Mouse (Mus musculus): Measurements from ENCODE around the gene Pdgfc. TPM values are rescaled to one million over a fixed set of nuclear protein-coding genes. Genes with fewer than 3 reads are reported as not detected.
"Not testable (repeated sequence)": the region's sequence is repeated elsewhere in the genome, so short reads cannot be mapped to it uniquely, and the experiment has no call there.

Pdgfc gene
- polyA plus RNA-seq, 1 experiment from 2014 or later: 9.2 TPM

- 42% methylated on average over 2 of the region's 2 CpGs for WGBS
- no peak overlapping the region for H3K4me2 ChIP-seq (ENCODE audit: low read depth, low read length)
- H3K9me3 ChIP-seq (ENCODE audit: control insufficient read depth, low read length): no peaks in the 10 kb centered on the region
- H3K4me1 ChIP-seq (ENCODE audit: control insufficient read depth, insufficient read depth, low read length): no peaks in the 10 kb centered on the region
- no peak for ATAC-seq
- H3K27ac ChIP-seq (ENCODE audit: low read length): no peak overlapping the region
- no peak overlapping the region for H3K4me3 ChIP-seq (ENCODE audit: low read length)
- H3K36me3 ChIP-seq (ENCODE audit: control insufficient read depth, insufficient read depth, low read length): no peaks in the 10 kb centered on the region
- H3K9ac ChIP-seq (ENCODE audit: low read depth, low read length): no peak overlapping the region
- no peaks in the 10 kb centered on the region for H3K27me3 ChIP-seq (replicated peaks; ENCODE audit: control insufficient read depth, insufficient read depth, low read length)
Observed at GRCm38 (mm10) chr3:81127013-81127412, 90.8 kb downstream of the Pdgfc start.

- no peaks in the 10 kb centered on the region for H3K9me3 ChIP-seq (ENCODE audit: control insufficient read depth, low read length)
- no peak overlapping the region for H3K4me3 ChIP-seq (ENCODE audit: low read length)
- no peak for ATAC-seq
- H3K27ac ChIP-seq (ENCODE audit: low read length): no peak overlapping the region
- H3K27me3 ChIP-seq (replicated peaks; ENCODE audit: control insufficient read depth, insufficient read depth, low read length): no peaks in the 10 kb centered on the region
- no peaks in the 10 kb centered on the region for H3K4me1 ChIP-seq (ENCODE audit: control insufficient read depth, insufficient read depth, low read length)
- H3K4me2 ChIP-seq (ENCODE audit: low read depth, low read length): no peak overlapping the region
- 55% methylated on average over 3 of the region's 3 CpGs for WGBS
- H3K9ac ChIP-seq (ENCODE audit: low read depth, low read length): no peak overlapping the region
- H3K36me3 ChIP-seq (ENCODE audit: control insufficient read depth, insufficient read depth, low read length): no peaks in the 10 kb centered on the region
Observed at GRCm38 (mm10) chr3:81136985-81137384, 100.8 kb downstream of the Pdgfc start.

GRCm38 (mm10) chr3:81138030-81138429 lies 101.8 kb downstream of the Pdgfc start:
- not testable (repeated sequence) for H3K36me3 ChIP-seq (ENCODE audit: control insufficient read depth, insufficient read depth, low read length); H3K9ac ChIP-seq (ENCODE audit: low read depth, low read length); H3K9me3 ChIP-seq (ENCODE audit: control insufficient read depth, low read length); H3K4me2 ChIP-seq (ENCODE audit: low read depth, low read length); H3K27ac ChIP-seq (ENCODE audit: low read length); H3K27me3 ChIP-seq (replicated peaks; ENCODE audit: control insufficient read depth, insufficient read depth, low read length); ATAC-seq; H3K4me1 ChIP-seq (ENCODE audit: control insufficient read depth, insufficient read depth, low read length); H3K4me3 ChIP-seq (ENCODE audit: low read length)
- WGBS: 86% methylated on average over 1 of the region's 1 CpGs

GRCm38 (mm10) chr3:81143730-81144129 lies 107.5 kb downstream of the Pdgfc start:
- H3K9ac ChIP-seq (ENCODE audit: low read depth, low read length): no peak overlapping the region
- no peaks in the 10 kb centered on the region for H3K36me3 ChIP-seq (ENCODE audit: control insufficient read depth, insufficient read depth, low read length)
- no peak for ATAC-seq
- no peak overlapping the region for H3K4me2 ChIP-seq (ENCODE audit: low read depth, low read length)
- H3K4me1 ChIP-seq (ENCODE audit: control insufficient read depth, insufficient read depth, low read length): no peaks in the 10 kb centered on the region
- H3K9me3 ChIP-seq (ENCODE audit: control insufficient read depth, low read length): no peaks in the 10 kb centered on the region
- H3K4me3 ChIP-seq (ENCODE audit: low read length): no peak overlapping the region
- H3K27ac ChIP-seq (ENCODE audit: low read length): no peak overlapping the region
- no peaks in the 10 kb centered on the region for H3K27me3 ChIP-seq (replicated peaks; ENCODE audit: control insufficient read depth, insufficient read depth, low read length)

GRCm38 (mm10) chr3:81149109-81149521 lies 112.9 kb downstream of the Pdgfc start:
- no peaks in the 10 kb centered on the region for H3K9me3 ChIP-seq (ENCODE audit: control insufficient read depth, low read length)
- no peak overlapping the region for H3K4me3 ChIP-seq (ENCODE audit: low read length)
- ATAC-seq: no peak
- no peak overlapping the region for H3K27ac ChIP-seq (ENCODE audit: low read length)
- no peak overlapping the region for H3K9ac ChIP-seq (ENCODE audit: low read depth, low read length)
- WGBS: 36% methylated on average over 3 of the region's 3 CpGs
- no peak overlapping the region for H3K4me2 ChIP-seq (ENCODE audit: low read depth, low read length)
- H3K36me3 ChIP-seq (ENCODE audit: control insufficient read depth, insufficient read depth, low read length): no peaks in the 10 kb centered on the region
- H3K4me1 ChIP-seq (ENCODE audit: control insufficient read depth, insufficient read depth, low read length): no peaks in the 10 kb centered on the region
- H3K27me3 ChIP-seq (replicated peaks; ENCODE audit: control insufficient read depth, insufficient read depth, low read length): no peaks in the 10 kb centered on the region

- Histone ChIP-seq H3K27ac (ENCODE audit: low read length) (no peak overlapping the region), H3K27me3 (replicated peaks; ENCODE audit: control insufficient read depth, insufficient read depth, low read length) (no peaks in the 10 kb centered on the region), H3K4me3 (ENCODE audit: low read length) (no peak overlapping the region), H3K4me2 (ENCODE audit: low read depth, low read length) (no peak overlapping the region), H3K4me1 (ENCODE audit: control insufficient read depth, insufficient read depth, low read length) (no peaks in the 10 kb centered on the region), H3K9me3 (ENCODE audit: control insufficient read depth, low read length) (no peaks in the 10 kb centered on the region), H3K36me3 (ENCODE audit: control insufficient read depth, insufficient read depth, low read length) (no peaks in the 10 kb centered on the region), H3K9ac (ENCODE audit: low read depth, low read length) (no peak overlapping the region)
- ATAC-seq: no peak
Observed at GRCm38 (mm10) chr3:81150228-81150627, 114.0 kb downstream of the Pdgfc start.

- WGBS: 62% methylated on average over 1 of the region's 1 CpGs
- H3K4me3 ChIP-seq (ENCODE audit: low read length): no peak overlapping the region
- H3K9ac ChIP-seq (ENCODE audit: low read depth, low read length): no peak overlapping the region
- ATAC-seq: no peak; the same call in 1 of the 2 replicates
- no peaks in the 10 kb centered on the region for H3K9me3 ChIP-seq (ENCODE audit: control insufficient read depth, low read length)
- no peaks in the 10 kb centered on the region for H3K36me3 ChIP-seq (ENCODE audit: control insufficient read depth, insufficient read depth, low read length)
- no peak overlapping the region for H3K4me2 ChIP-seq (ENCODE audit: low read depth, low read length)
- H3K27ac ChIP-seq (ENCODE audit: low read length): no peak overlapping the region
- no peaks in the 10 kb centered on the region for H3K27me3 ChIP-seq (replicated peaks; ENCODE audit: control insufficient read depth, insufficient read depth, low read length)
- no peaks in the 10 kb centered on the region for H3K4me1 ChIP-seq (ENCODE audit: control insufficient read depth, insufficient read depth, low read length)
Observed at GRCm38 (mm10) chr3:81154420-81154819, 118.2 kb downstream of the Pdgfc start.

GRCm38 (mm10) chr3:81160457-81161165 lies 124.4 kb downstream of the Pdgfc start:
- Histone ChIP-seq H3K36me3 (ENCODE audit: control insufficient read depth, insufficient read depth, low read length) (no peaks in the 10 kb centered on the region), H3K4me1 (ENCODE audit: control insufficient read depth, insufficient read depth, low read length) (no peaks in the 10 kb centered on the region), H3K9ac (ENCODE audit: low read depth, low read length) (no peak overlapping the region), H3K27me3 (replicated peaks; ENCODE audit: control insufficient read depth, insufficient read depth, low read length) (no peaks in the 10 kb centered on the region), H3K9me3 (ENCODE audit: control insufficient read depth, low read length) (no peaks in the 10 kb centered on the region), H3K4me3 (ENCODE audit: low read length) (no peak overlapping the region), H3K27ac (ENCODE audit: low read length) (no peak overlapping the region), H3K4me2 (ENCODE audit: low read depth, low read length) (no peak overlapping the region)
- ATAC-seq: no peak

GRCm38 (mm10) chr3:81162129-81162528 lies 125.9 kb downstream of the Pdgfc start:
- no peaks in the 10 kb centered on the region for H3K36me3 ChIP-seq (ENCODE audit: control insufficient read depth, insufficient read depth, low read length)
- ATAC-seq: no peak
- H3K4me2 ChIP-seq (ENCODE audit: low read depth, low read length): no peak overlapping the region
- H3K9me3 ChIP-seq (ENCODE audit: control insufficient read depth, low read length): no peaks in the 10 kb centered on the region
- H3K9ac ChIP-seq (ENCODE audit: low read depth, low read length): no peak overlapping the region
- H3K4me3 ChIP-seq (ENCODE audit: low read length): no peak overlapping the region
- H3K4me1 ChIP-seq (ENCODE audit: control insufficient read depth, insufficient read depth, low read length): no peaks in the 10 kb centered on the region
- no peak overlapping the region for H3K27ac ChIP-seq (ENCODE audit: low read length)
- 89% methylated on average over 4 of the region's 4 CpGs for WGBS
- no peaks in the 10 kb centered on the region for H3K27me3 ChIP-seq (replicated peaks; ENCODE audit: control insufficient read depth, insufficient read depth, low read length)

GRCm38 (mm10) chr3:81164091-81164490 lies 127.9 kb downstream of the Pdgfc start:
- Histone ChIP-seq H3K27me3 (replicated peaks; ENCODE audit: control insufficient read depth, insufficient read depth, low read length) (no peaks in the 10 kb centered on the region), H3K4me2 (ENCODE audit: low read depth, low read length) (no peak overlapping the region), H3K27ac (ENCODE audit: low read length) (no peak overlapping the region), H3K36me3 (ENCODE audit: control insufficient read depth, insufficient read depth, low read length) (no peaks in the 10 kb centered on the region), H3K4me3 (ENCODE audit: low read length) (no peak overlapping the region), H3K9ac (ENCODE audit: low read depth, low read length) (no peak overlapping the region), H3K4me1 (ENCODE audit: control insufficient read depth, insufficient read depth, low read length) (no peaks in the 10 kb centered on the region), H3K9me3 (ENCODE audit: control insufficient read depth, low read length) (no peaks in the 10 kb centered on the region)
- 94% methylated on average over 5 of the region's 5 CpGs for WGBS
- ATAC-seq: no peak
